Mouse (Mus musculus) adrenal gland, adult 2 months (tissue): Measurements from ENCODE around the gene Pramef12. TPM values are rescaled to one million over a fixed set of nuclear protein-coding genes. Genes with fewer than 3 reads are reported as not detected.
"Not testable (repeated sequence)": the region's sequence is repeated elsewhere in the genome, so short reads cannot be mapped to it uniquely, and the experiment has no call there.

ENCODE experiments used
- DNase-seq: peaks from one replicate; pipeline ENCODE4 v3.0.0; 2021
- long read RNA-seq: library from polyadenylated mRNA; stranded (forward); transcript quantifications from one replicate; pipeline ENCODE4 v2.0.0, GENCODE M21; 2021
- polyA plus RNA-seq: library from polyadenylated mRNA; depleted of rRNA; stranded (reverse); fragments of >200 nt; gene quantifications from 2 replicates; pipeline ENCODE4 v1.2.3, GENCODE M21; 2012; rRNA removed
- total RNA-seq, 2 experiments: library from RNA; stranded (reverse); gene quantifications; 2 replicates each; pipeline ENCODE4 v1.2.3; 2021

The Pramef12 gene
- total RNA-seq (not detected), polyA plus RNA-seq (not detected in 2 replicates)
- long read RNA-seq: 0 reads

DNA sequence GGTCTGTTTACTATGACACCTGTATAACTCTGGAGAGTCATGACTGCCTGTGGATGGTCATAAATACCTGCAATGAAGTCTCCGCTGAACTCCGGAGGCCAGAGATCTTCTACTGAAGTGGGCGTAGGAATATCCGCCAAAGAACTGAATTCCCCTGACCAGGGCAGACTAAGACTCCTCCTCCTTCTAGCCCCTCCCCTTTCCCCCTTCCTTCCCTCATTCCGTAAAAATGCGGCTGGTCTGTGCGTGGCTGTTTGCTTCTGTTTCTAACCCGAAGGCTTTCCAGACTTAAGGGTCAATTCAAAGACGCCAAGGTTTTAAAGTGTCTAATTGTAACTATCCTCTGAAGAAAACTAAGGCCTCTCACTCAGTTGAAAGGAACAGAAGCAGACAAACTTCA is at the start of gene Pramef12:
TSS of gene Pramef12 (minus strand) at position 175 of the 400 bp plus-strand sequence.
- DNase-seq: no peak

DNA sequence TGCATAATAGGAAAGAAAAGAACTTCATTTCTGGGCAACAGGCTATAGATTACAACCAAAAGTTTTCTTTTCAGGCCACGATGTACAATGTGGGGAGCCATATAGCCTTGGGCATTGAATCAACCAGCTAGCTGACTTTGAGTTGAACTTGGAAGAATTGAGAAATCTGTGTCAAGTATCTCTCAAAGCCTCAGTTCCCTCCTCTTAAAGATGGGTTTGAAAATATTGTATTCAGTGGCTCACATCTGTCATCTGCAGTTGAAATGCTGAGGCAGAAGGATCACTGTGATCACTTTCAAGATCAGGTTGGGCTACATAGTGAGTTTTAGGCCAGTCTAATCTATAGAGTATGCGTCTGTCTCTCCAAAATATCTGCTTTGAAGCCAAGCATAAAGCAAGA is 45.0 kb upstream of the Pramef12 start, which contains the start of gene Gm9944:
TSS of gene Gm9944 (minus strand) at position 101 of the 400 bp plus-strand sequence.
- DNase-seq: no peak

DNA sequence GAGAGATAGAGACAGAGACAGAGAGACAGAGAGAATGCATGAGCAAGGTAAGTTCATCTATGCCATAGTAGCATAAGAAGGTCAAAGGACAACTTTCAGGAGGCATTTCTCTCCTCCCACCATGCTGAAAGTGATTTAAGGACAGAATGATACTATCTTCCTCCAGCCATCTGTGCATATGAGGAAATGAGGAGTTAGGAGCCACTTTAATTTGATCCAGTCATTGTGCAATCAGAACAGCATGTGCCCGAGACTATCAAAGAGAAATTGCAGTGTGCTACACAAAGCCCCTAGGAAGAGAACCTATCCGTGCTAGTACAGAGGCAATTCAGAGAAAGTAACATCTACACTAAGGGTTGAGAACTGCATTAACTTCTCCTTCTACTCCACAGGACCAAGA is 40.3 kb upstream of the Pramef12 start:
- no peak for DNase-seq

DNA sequence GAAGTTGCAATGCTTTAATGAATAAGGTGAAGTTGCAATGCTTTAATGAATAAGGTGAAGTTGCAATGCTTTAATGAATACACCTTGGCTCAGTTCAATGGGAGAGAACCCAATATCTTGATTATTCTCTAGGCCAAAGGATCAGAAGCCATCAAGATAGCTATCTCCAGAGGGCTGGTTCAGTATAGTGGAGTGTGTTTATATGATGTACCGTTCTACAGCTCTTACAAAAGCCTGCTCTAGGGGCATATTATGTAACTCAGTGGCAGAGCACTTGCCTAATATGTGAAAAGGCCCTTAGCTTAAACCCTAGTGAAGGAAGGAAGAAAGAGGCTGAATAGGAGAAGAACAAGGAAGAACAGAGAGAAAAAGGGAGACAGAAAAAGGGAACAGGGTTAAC is 33.3 kb upstream of the Pramef12 start:
- no peak for DNase-seq

DNA sequence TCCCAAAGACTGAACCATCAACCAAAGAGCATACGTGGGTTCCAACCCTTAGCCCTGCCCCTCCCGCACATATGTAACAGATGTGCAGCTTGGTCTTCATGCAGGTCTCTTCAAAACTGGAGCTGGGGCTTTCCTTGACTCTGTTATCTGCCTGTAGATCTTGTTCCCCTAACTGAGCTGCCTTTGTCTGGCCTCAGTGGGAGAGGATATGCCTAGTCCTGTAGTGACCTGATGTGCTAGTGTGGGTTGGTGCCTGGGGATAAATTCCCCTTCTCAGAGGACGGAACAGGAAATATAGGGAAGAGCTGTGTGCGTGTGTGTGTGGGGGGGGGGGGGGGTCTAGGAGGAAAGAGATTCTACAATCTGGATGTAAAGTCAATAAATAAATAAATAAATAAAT is 32.8 kb upstream of the Pramef12 start:
- DNase-seq: no peak

DNA sequence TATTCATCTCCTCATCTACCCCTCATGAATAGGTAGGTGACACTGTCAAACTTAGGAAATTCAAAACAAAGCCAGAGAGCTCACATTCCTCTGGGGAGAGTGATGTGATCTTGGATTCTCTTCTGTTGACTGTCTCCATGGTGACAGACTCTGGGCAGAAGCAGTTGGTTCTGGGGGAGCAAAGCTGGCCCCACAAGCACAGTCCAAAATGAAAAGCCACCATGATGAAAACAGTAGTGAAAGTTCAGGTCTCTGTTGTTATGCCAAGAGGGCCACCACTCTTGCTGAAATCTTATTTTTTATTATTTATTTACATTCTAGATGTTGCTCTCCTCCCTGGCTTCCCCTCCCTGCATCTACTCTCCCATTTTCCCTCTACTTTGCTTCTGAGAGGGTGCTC is 30.4 kb upstream of the Pramef12 start, which contains the start of gene 1700012P22Rik:
TSS of gene 1700012P22Rik (minus strand) at position 101 of the 400 bp plus-strand sequence.
- no peak for DNase-seq

DNA sequence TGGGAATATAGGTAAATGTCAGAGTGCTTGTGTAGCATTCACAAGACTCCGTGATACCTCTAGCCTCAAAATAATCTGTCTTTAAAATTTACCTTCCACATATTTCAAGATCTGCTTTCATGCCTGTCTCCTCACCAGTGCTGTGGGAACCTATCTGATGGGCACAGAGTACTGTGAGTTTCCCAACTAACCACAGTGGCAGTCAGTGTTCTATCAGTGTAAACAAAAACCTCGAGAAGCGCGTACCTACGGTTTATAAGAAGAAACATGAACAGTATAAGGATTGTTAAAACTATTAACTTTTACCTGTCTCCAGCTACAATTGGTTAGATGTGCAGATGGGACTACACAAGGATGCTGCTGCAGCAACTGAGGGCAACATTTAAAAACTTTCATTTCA is 25.0 kb upstream of the Pramef12 start:
- DNase-seq: no peak

DNA sequence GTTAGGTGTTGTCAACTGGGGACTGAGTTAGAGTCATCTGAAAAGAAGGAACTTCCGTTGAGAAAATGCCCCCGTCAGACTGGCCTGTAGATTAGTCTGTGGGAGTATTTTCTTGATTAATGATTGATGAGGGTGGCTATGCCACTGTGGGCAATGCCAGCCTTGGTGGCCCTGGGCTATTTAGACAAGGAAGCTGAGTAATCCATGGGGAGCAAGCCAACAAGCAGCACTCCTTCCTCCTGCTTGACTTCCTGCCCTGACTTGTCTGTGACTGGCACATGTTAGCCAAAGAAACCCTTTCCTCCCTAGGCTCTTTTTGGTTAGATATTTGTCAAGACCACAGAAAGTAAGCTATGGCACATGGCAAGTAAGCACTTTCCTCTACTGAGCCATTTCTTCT is 22.5 kb upstream of the Pramef12 start:
- DNase-seq: no peak

DNA sequence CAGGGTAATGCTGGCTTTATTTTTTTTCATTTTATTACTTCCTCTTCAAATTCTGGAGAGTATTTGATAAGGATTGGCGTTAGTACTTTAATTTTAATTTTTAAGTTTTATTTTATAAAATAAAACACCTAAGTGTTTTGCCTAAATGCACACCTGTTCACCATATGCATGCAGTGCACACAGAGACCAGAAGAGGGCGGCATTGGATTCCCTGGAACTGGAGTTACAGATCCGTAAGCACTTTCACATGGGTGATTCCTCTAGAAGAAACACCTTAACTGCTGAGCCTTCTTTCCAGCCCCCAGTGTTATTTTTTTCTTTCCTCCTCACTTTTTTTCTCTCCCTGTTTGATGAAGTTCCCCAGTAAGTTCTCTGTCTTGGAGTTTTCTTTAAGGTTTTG is 20.6 kb upstream of the Pramef12 start:
- DNase-seq: no peak

DNA sequence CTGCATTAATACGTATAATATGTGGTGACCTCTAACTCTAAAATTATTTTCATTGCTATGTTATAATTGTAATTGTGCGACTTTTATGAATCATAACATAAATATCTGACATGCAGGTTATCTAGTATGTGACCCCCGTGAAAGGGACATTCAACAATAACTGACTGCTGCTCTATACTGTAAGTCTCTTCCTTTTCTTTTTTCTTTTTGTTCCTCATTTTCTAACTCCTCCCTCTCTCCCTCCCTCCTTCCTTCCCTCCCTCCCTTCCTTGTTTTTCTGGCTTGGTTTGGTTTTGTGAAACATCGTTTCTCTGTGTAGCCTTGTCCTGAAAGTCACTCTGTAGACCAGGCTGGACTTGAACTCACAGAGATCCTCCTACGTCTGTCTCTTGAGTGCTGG is 16.3 kb upstream of the Pramef12 start:
- DNase-seq: no peak

DNA sequence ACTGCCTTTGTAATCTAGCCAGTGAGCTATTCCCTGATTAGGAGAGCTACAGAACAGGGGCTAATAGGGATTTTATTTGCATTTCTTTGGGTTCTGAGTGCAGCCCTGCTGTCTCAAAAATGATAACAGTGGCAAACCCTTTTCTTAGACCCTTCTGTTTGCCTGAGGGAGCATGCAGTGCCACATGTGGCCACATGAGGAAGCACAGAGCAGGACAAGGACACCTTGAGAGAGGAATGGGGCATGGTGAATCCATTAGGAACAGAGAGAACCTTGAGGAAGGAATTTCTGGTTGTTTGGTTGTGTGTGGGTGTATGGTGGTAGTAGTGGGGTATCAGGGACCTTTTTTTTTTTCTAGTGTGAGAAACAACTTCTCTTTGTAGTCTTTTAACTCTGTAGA is 12.4 kb upstream of the Pramef12 start:
- DNase-seq: no peak

DNA sequence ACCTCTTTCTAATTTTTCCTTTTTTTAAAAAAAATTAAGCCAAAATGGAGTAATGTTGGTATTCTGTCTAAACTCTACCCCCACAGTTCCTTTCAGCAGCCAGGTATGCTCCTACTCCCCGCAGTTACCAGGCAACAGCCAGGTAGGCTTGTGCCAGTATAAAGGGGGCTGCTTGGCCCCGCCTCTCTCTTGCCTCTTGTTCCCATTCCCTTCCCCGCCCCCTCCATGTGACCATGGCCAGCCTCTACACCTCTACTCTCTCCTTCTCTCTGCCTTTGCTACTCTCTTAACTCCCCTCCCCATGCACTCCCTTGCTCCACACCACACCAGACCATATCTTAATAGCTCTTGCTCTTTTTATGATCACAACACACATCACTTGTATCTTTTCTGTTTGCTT is 2.0 kb downstream of the Pramef12 start:
- no peak for DNase-seq

DNA sequence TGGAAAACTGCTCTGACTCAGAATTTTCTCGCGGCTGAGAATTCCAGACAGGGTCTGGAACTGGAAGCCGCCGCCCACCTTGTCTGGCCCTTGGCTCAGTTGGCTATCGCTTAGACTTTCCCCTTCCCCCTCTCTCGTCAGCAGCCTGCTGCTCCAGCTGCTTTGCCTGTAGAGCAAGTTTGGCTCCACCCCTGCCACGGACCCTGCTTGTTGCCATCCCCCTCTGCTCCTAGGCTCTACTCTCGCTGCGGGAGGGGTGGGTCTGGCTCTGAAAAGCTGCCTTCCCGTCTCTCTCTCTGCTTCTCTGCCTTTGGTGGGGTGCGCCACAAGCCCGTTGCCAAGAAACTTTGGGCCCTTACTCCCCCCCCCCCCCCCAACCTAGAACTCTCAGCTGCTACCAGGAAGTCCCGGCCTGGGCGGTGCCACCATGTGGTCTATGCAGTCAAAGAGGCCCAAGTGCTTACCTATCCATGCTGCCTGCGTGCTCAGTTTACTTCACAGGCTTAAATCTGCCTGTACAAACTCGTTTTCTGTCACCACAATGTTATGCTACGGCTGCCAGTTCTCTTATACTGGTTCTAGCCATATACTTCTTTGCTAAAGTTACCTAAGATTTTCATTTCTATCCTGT is 3.7 kb downstream of the Pramef12 start:
- no peak for DNase-seq

DNA sequence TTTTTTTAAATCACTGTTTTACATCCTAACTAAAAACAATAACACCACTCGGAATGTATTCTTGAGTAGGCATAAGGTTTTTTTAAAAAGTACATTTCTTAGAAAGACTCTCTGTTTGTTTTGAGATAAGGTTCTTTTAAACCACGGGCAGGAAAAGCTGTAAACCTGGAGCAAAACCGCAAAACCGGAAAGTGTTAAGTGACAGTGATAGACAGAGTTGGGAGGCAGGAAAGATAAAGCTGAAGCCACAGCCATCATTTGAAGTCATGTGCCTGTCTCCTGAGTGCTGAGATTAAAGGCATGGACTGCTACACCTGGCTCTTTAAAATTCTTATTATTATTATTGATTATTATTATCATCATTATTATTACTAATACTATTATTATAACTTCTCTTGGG is 5.6 kb downstream of the Pramef12 start:
- no peak for DNase-seq

DNA sequence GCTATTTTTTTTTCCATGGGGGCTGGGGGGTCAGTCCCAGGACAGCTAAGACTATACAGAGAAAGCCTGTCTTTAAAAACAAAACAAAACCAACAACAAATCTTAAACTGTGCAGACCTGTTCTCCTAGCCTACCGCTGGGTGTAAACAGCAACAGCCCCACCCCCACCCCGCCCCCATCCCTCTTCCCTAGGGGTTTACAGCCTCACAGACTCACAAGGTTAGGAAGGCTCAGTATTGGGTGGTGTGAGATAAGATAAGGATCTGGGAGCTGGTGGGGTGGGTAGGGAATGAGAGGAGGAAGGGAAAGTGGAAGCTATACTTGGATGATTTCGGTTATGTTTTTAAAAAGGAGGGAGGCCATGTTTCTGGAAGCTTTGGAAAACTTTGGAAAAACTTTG is 11.9 kb downstream of the Pramef12 start:
- no peak for DNase-seq

DNA sequence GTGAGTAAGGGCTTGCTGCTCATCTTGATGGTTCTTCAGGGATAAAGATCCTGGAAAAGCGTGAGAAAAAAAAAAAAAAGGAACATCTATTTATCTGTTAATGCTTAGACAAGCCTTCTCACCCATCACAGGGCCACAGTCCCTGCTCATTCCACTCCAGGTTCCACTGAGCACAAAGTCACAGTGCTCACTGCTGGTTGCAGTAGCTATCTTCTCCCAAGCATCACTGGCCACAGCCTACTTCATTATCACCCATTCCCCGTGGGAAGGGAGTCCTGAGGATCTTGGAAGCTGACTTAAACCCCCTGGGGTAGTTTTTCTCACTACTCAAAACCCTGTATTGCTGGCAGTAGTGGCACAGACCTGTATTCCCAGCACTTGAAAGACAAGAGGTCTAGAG is 30.4 kb downstream of the Pramef12 start, which contains the start of gene Pramef20:
TSS of gene Pramef20 (minus strand) at position 23 of the 400 bp plus-strand sequence.
- no peak for DNase-seq

DNA sequence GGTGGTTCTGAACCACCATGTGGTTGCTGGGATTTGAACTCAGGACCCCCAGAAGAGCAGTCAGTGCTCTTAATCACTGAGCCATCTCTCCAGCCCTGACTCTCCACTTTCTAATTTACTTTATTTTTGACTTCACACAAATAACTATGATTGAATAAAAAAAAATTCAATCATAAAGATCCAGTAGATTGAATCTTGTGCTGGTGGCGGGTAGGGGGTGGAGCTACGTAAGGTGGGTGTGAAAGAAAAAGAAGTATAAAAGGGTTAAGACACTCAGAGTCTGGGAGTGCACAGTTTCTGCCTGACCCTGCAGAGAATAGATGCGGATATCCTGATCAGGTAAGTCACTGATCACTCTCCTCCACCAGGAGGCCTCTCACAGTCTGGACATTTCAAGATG is 50.6 kb downstream of the Pramef12 start, which contains the start of gene Gm13119:
TSS of gene Gm13119 (plus strand) at position 301 of the 400 bp plus-strand sequence.
- not testable (repeated sequence) for DNase-seq

Other genes with a start within 250 kb of the Pramef12 start
- gene Oog3, start 245.8 kb downstream of the Pramef12 start, total RNA-seq: not detected
- gene Oog3, start 245.8 kb downstream of the Pramef12 start, polyA plus RNA-seq: not detected in 2 replicates
- not detected for gene Oog2, start 217.7 kb downstream of the Pramef12 start, total RNA-seq
- gene Oog2, start 217.7 kb downstream of the Pramef12 start, polyA plus RNA-seq: not detected in 2 replicates
- not detected for gene C87977, start 195.1 kb downstream of the Pramef12 start, total RNA-seq
- not detected in 2 replicates for gene C87977, start 195.1 kb downstream of the Pramef12 start, polyA plus RNA-seq
- gene Pramel5, start 128.0 kb downstream of the Pramef12 start, total RNA-seq: not detected
- not detected in 2 replicates for gene Pramel5, start 128.0 kb downstream of the Pramef12 start, polyA plus RNA-seq
- gene Gm13128, start 78.2 kb downstream of the Pramef12 start, total RNA-seq: not detected
- gene Gm13128, start 78.2 kb downstream of the Pramef12 start, polyA plus RNA-seq: not detected in 2 replicates
- not detected for gene Gm13119, start 50.5 kb downstream of the Pramef12 start, total RNA-seq
- gene Gm13119, start 50.5 kb downstream of the Pramef12 start, polyA plus RNA-seq: not detected in 2 replicates
- gene Pramef20, start 30.5 kb downstream of the Pramef12 start, total RNA-seq: not detected
- not detected in 2 replicates for gene Pramef20, start 30.5 kb downstream of the Pramef12 start, polyA plus RNA-seq
- gene 1700012P22Rik, start 30.3 kb upstream of the Pramef12 start, total RNA-seq: not detected
- gene 1700012P22Rik, start 30.3 kb upstream of the Pramef12 start, polyA plus RNA-seq: not detected in 2 replicates
- gene Gm9944, start 44.9 kb upstream of the Pramef12 start, total RNA-seq: not detected
- gene Gm9944, start 44.9 kb upstream of the Pramef12 start, polyA plus RNA-seq: not detected in 2 replicates
- gene Aadacl3, start 55.3 kb upstream of the Pramef12 start, total RNA-seq: not detected
- gene Aadacl3, start 55.3 kb upstream of the Pramef12 start, polyA plus RNA-seq: not detected in 2 replicates
- not detected for gene 9430007A20Rik, start 111.4 kb upstream of the Pramef12 start, total RNA-seq
- gene 9430007A20Rik, start 111.4 kb upstream of the Pramef12 start, polyA plus RNA-seq: not detected in 2 replicates
- not detected for gene Gm13124, start 156.7 kb upstream of the Pramef12 start, total RNA-seq
- gene Gm13124, start 156.7 kb upstream of the Pramef12 start, polyA plus RNA-seq: not detected in 2 replicates
- gene Aadacl4, start 205.2 kb upstream of the Pramef12 start, total RNA-seq: not detected
- gene Aadacl4, start 205.2 kb upstream of the Pramef12 start, polyA plus RNA-seq: not detected in 2 replicates